Mouse (Mus musculus) erythroblast, adult 5-6 weeks (primary cell): ENCODE results near the gene Olfml3. TPM values are rescaled to one million over a fixed set of nuclear protein-coding genes. Genes with fewer than 3 reads are reported as not detected.

Source experiments
- total RNA-seq, 2 experiments: library from RNA; stranded (forward) in 1 of 2; stranded (reverse) in 1 of 2; fragments of 150-400 nt in 1 of 2; fragments of 200-764, 138-1000 nt in 1 of 2; gene quantifications; 2 replicates each; pipeline versions ENCODE4 v1.2.3 to v1.2.4; 2015 to 2017; ENCODE audit warnings: low replicate concordance in 2 of 2

The Olfml3 gene
- total RNA-seq, 2 experiments from 2014 or later = 1.9 to 2.2 TPM

Other genes with a start within 250 kb of the Olfml3 start
- gene Syt6, start 162.8 kb downstream of the Olfml3 start, total RNA-seq (2015; ENCODE audit: low replicate concordance) = not detected in 2 replicates
- gene Syt6, start 162.8 kb downstream of the Olfml3 start, total RNA-seq (2017; ENCODE audit: low replicate concordance) = 0.94 and 3.6 TPM in 2 replicates
- 1.5 and 4.2 TPM in 2 replicates for gene Atg4a-ps, start 91.9 kb downstream of the Olfml3 start, total RNA-seq (2015; ENCODE audit: low replicate concordance)
- gene Atg4a-ps, start 91.9 kb downstream of the Olfml3 start, total RNA-seq (2017; ENCODE audit: low replicate concordance) = 6.0 and 12.7 TPM in 2 replicates
- gene Gm10964, start 1.4 kb upstream of the Olfml3 start, total RNA-seq (2015; ENCODE audit: low replicate concordance) = not detected in 2 replicates
- not detected in 2 replicates for gene Gm10964, start 1.4 kb upstream of the Olfml3 start, total RNA-seq (2017; ENCODE audit: low replicate concordance)
- gene Hipk1, start 53.6 kb upstream of the Olfml3 start, total RNA-seq (2015; ENCODE audit: low replicate concordance) = 491 and 663 TPM in 2 replicates
- gene Hipk1, start 53.6 kb upstream of the Olfml3 start, total RNA-seq (2017; ENCODE audit: low replicate concordance) = 744 and 752 TPM in 2 replicates
- gene Dclre1b, start 71.4 kb upstream of the Olfml3 start, total RNA-seq (2015; ENCODE audit: low replicate concordance) = 22.5 and 24.5 TPM in 2 replicates
- 14.1 and 19.1 TPM in 2 replicates for gene Dclre1b, start 71.4 kb upstream of the Olfml3 start, total RNA-seq (2017; ENCODE audit: low replicate concordance)
- gene Ap4b1, start 71.5 kb upstream of the Olfml3 start, total RNA-seq (2015; ENCODE audit: low replicate concordance) = 56.9 and 81.1 TPM in 2 replicates
- 82.4 and 103 TPM in 2 replicates for gene Ap4b1, start 71.5 kb upstream of the Olfml3 start, total RNA-seq (2017; ENCODE audit: low replicate concordance)
- gene Gm43064, start 71.6 kb upstream of the Olfml3 start, total RNA-seq (2015; ENCODE audit: low replicate concordance) = 11.5 and 30.2 TPM in 2 replicates
- gene Gm43064, start 71.6 kb upstream of the Olfml3 start, total RNA-seq (2017; ENCODE audit: low replicate concordance) = 4.9 and 28.2 TPM in 2 replicates
- 26.8 and 28.8 TPM in 2 replicates for gene Bcl2l15, start 94.6 kb upstream of the Olfml3 start, total RNA-seq (2015; ENCODE audit: low replicate concordance)
- gene Bcl2l15, start 94.6 kb upstream of the Olfml3 start, total RNA-seq (2017; ENCODE audit: low replicate concordance) = 38.9 and 50.0 TPM in 2 replicates
- 53.4 and 60.0 TPM in 2 replicates for gene Ptpn22, start 121.8 kb upstream of the Olfml3 start, total RNA-seq (2015; ENCODE audit: low replicate concordance)
- gene Ptpn22, start 121.8 kb upstream of the Olfml3 start, total RNA-seq (2017; ENCODE audit: low replicate concordance) = 10.7 and 19.7 TPM in 2 replicates
- gene Rsbn1, start 176.1 kb upstream of the Olfml3 start, total RNA-seq (2015; ENCODE audit: low replicate concordance) = 10.9 and 16.3 TPM in 2 replicates
- gene Rsbn1, start 176.1 kb upstream of the Olfml3 start, total RNA-seq (2017; ENCODE audit: low replicate concordance) = 13.8 and 15.0 TPM in 2 replicates
- gene Phtf1, start 230.1 kb upstream of the Olfml3 start, total RNA-seq (2015; ENCODE audit: low replicate concordance) = 2.7 and 3.7 TPM in 2 replicates
- 5.6 and 21.0 TPM in 2 replicates for gene Phtf1, start 230.1 kb upstream of the Olfml3 start, total RNA-seq (2017; ENCODE audit: low replicate concordance)